Mouse (Mus musculus) thymus, adult 2 months (tissue): ENCODE data around the gene Ano8. TPM values are rescaled to one million over a fixed set of nuclear protein-coding genes. Genes with fewer than 3 reads are reported as not detected.
"Not testable (repeated sequence)": the region's sequence is repeated elsewhere in the genome, so short reads cannot be mapped to it uniquely, and the experiment has no call there.

Experiments
- DNase-seq: peaks from one replicate; pipeline ENCODE4 v3.0.0; 2021
- H3K27ac ChIP-seq: fragments of 200-500 bp; 2 replicates; pipeline ENCODE4 v1.5.1; 2012; ENCODE audit warnings: low read length, control low read depth; ENCODE audit not compliant: control insufficient read depth, insufficient read depth
- H3K27me3 ChIP-seq: fragments of 200-500 bp; 2 replicates; pipeline ENCODE4 v1.6.1; 2012; ENCODE audit warnings: mild to moderate bottlenecking, low read length, moderate library complexity, mixed read lengths; ENCODE audit not compliant: control insufficient read depth, insufficient read depth
- H3K36me3 ChIP-seq: fragments of 200-500 bp; 2 replicates; pipeline ENCODE4 v1.6.1; 2012; ENCODE audit warnings: mild to moderate bottlenecking, low read length, moderate library complexity; ENCODE audit not compliant: control insufficient read depth, insufficient read depth
- H3K4me1 ChIP-seq: fragments of 200-500 bp; replicated peaks from 2 replicates; pipeline ENCODE4 v1.6.1; 2012; ENCODE audit warnings: low read length; ENCODE audit not compliant: control insufficient read depth, insufficient read depth
- H3K4me3 ChIP-seq: fragments of 200-500 bp; 2 replicates; pipeline ENCODE4 v1.5.1; 2012; ENCODE audit warnings: mild to moderate bottlenecking, low read length, control low read depth, moderate library complexity; ENCODE audit not compliant: control insufficient read depth, insufficient read depth
- CTCF ChIP-seq: fragments of 200-500 bp; IDR thresholded peaks from 2 replicates; pipeline ENCODE4 v1.5.1; 2012; ENCODE audit warnings: mild to moderate bottlenecking, control low read depth, low read length, moderate library complexity, borderline replicate concordance; ENCODE audit not compliant: control insufficient read depth, poor library complexity, insufficient read depth; ENCODE audit errors: extremely low read depth
- POLR2A ChIP-seq: fragments of 200-500 bp; IDR thresholded peaks from 2 replicates; pipeline ENCODE4 v1.6.1; 2012; ENCODE audit warnings: mild to moderate bottlenecking, low read length, control low read depth, moderate library complexity; ENCODE audit not compliant: control insufficient read depth, poor library complexity, insufficient read depth; ENCODE audit errors: extremely low read depth
- WGBS: fragments of 180-500 bp; shearing (Covaris S2); methylation state at CpG from one replicate; pipeline ENCODE4 v1.1.7; 2018; 5-methylcytosine and 5-hydroxymethylcytosine counted together
- polyA plus RNA-seq: library from polyadenylated mRNA; depleted of rRNA; stranded (reverse); fragments of >200 nt; gene quantifications from 2 replicates; pipeline ENCODE4 v1.2.3, GENCODE M21; 2012; rRNA removed

Gene Ano8
- polyA plus RNA-seq, 1 experiment = 34.8 TPM

DNA sequence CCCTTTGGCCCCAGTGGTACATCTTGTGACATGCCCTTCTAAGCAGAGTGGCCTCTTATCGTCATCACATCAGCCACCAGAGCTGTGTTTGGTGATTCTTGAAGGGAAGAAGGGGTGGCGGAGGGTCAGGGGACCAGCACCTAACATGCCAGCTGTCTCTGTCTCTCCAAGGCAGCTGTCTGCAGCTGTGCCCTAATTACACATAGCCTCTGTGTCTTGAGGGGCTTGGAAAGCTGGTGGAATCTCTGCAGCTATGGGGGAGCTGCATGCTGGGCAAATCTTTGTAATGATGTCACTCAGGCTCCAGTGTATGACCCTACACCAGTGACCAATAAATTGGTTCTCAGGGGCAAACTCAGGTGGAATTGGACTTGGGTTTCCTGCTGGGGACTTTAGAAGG is 33.1 kb downstream of the Ano8 start:
- 0 out of 2 replicates have a peak, but pooled peaks cover 3% of the 10 kb centered on the region for H3K4me1 ChIP-seq
- no peak for DNase-seq
- no peak overlapping the region for H3K4me3 ChIP-seq
- TF ChIP-seq POLR2A = no peak
- TF ChIP-seq CTCF = no peak
- no peaks in the 10 kb centered on the region for H3K27me3 ChIP-seq
- 85% methylated on average over 2 of the region's 2 CpGs for WGBS
- H3K36me3 ChIP-seq = peaks cover 11% of the 10 kb centered on the region
- no peak overlapping the region for H3K27ac ChIP-seq

DNA sequence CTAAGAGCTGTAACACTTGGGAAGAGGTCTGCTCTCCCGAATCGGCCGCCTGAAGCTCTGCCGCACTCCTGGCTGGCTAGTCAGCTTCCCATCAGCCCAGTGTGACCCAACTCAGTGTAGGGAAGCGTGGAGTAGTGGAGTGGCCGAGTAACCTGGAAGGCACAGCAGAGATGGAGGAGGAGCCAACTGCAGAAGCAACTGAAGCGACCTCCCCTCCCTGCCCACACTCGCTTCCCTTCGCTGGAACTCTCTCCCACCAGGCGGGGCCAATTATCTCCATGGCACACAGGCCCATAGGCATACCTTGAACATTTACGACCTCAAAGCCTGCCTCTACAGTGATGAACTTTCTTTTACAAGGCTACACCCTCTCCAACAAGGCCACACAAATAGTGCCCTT is 34.0 kb downstream of the Ano8 start:
- 81% methylated on average over 11 of the region's 11 CpGs for WGBS
- Histone ChIP-seq H3K4me3 (no peak overlapping the region), H3K27me3 (no peaks in the 10 kb centered on the region), H3K4me1 (0 out of 2 replicates have a peak, but pooled peaks cover 3% of the 10 kb centered on the region), H3K36me3 (peaks cover 2% of the 10 kb centered on the region; the same call in 1 of the 2 replicates), H3K27ac (no peak overlapping the region)
- TF ChIP-seq POLR2A (no peak), CTCF (no peak)
- no peak for DNase-seq

DNA sequence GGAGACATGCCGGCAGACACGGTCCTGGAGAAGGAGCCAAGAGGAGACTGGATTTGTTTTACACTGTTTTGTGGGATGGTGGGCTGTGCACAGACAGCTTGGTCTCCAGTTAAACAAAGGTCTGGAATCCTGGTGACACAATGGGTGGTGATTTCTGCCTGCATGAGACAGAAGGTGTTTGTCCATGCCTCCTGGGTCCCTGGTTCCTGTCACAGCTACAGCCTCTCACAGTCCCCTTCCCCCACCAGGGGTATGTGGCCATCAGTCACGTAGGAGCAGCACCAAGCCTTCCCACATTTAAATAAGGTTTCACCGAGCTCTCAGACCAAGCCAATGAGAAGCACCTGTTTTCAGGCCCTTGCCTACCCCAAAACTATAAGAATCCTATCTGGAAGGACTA is 34.4 kb downstream of the Ano8 start:
- H3K4me3 ChIP-seq = no peak overlapping the region
- H3K27me3 ChIP-seq = no peaks in the 10 kb centered on the region
- no peak for DNase-seq
- WGBS = 79% methylated on average over 4 of the region's 4 CpGs
- TF ChIP-seq CTCF (no peak), POLR2A (no peak)
- H3K27ac ChIP-seq = no peak overlapping the region
- H3K4me1 ChIP-seq = 0 out of 2 replicates have a peak, but pooled peaks cover 3% of the 10 kb centered on the region
- no peaks in the 10 kb centered on the region; the same call in 1 of the 2 replicates for H3K36me3 ChIP-seq

GRCm38 (mm10) chr8:71445096-71445495 is 40.7 kb downstream of the Ano8 start:
- DNase-seq = no peak
- H3K27me3 ChIP-seq = no peaks in the 10 kb centered on the region
- H3K4me3 ChIP-seq = no peak overlapping the region
- no peaks in the 10 kb centered on the region for H3K36me3 ChIP-seq
- no peak overlapping the region for H3K27ac ChIP-seq
- TF ChIP-seq POLR2A (no peak), CTCF (no peak)
- 0 out of 2 replicates have a peak, but pooled peaks cover 5% of the 10 kb centered on the region for H3K4me1 ChIP-seq
- 35% methylated on average over 7 of the region's 7 CpGs for WGBS

- H3K4me1 ChIP-seq = 0 out of 2 replicates have a peak, but pooled peaks cover 5% of the 10 kb centered on the region
- no peaks in the 10 kb centered on the region for H3K27me3 ChIP-seq
- no peak overlapping the region for H3K4me3 ChIP-seq
- H3K27ac ChIP-seq = no peak overlapping the region
- DNase-seq = peak; percentile 59
- TF ChIP-seq CTCF (no peak), POLR2A (no peak)
- WGBS = 1% methylated on average over 7 of the region's 7 CpGs
- H3K36me3 ChIP-seq = no peaks in the 10 kb centered on the region
Observed at GRCm38 (mm10) chr8:71441404-71441803, 44.4 kb downstream of the Ano8 start.

DNA sequence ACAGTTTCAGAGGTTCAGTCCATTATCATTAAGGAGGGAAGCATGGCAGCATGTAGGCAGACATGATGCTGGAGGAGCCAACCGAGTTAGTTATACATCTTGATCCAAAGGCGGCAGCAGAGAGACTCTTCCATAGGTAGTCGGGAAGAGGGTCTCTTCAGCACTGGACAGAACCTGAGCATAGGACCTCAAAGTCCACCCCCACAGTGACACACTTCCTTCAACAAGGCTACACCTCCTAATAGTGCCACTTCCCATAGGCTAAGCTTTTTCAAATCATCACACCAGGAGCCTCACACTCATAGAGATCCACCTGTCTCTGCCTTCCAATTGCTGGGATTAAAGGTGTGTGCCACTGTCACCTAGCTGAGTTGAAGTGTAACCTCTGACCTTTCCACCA is 48.7 kb downstream of the Ano8 start:
- H3K36me3 ChIP-seq = no peaks in the 10 kb centered on the region
- H3K27ac ChIP-seq = no peak overlapping the region
- no peak for DNase-seq
- H3K4me1 ChIP-seq = no peaks in the 10 kb centered on the region
- TF ChIP-seq POLR2A (no peak), CTCF (no peak)
- 61% methylated on average over 3 of the region's 3 CpGs for WGBS
- H3K27me3 ChIP-seq = no peaks in the 10 kb centered on the region
- H3K4me3 ChIP-seq = no peak overlapping the region

GRCm38 (mm10) chr8:71432935-71433334 is 52.8 kb downstream of the Ano8 start:
- H3K27me3 ChIP-seq, H3K4me3 ChIP-seq, H3K4me1 ChIP-seq, DNase-seq, H3K27ac ChIP-seq, H3K36me3 ChIP-seq: not testable (repeated sequence)
- 89% methylated on average over 1 of the region's 1 CpGs for WGBS

Other genes with a start within 250 kb of the Ano8 start
- gene Myo9b, start 213.2 kb downstream of the Ano8 start, polyA plus RNA-seq = 82.5 and 90.7 TPM in 2 replicates
- gene Haus8, start 213.0 kb downstream of the Ano8 start, polyA plus RNA-seq = 17.7 and 18.5 TPM in 2 replicates
- gene Use1, start 119.1 kb downstream of the Ano8 start, polyA plus RNA-seq = 133 and 156 TPM in 2 replicates
- gene Ocel1, start 114.7 kb downstream of the Ano8 start, polyA plus RNA-seq = 34.9 and 36.1 TPM in 2 replicates
- gene Nr2f6, start 104.0 kb downstream of the Ano8 start, polyA plus RNA-seq = 71.2 and 71.5 TPM in 2 replicates
- 9.9 and 13.6 TPM in 2 replicates for gene Ushbp1, start 90.2 kb downstream of the Ano8 start, polyA plus RNA-seq
- 219 and 225 TPM in 2 replicates for gene Babam1, start 89.1 kb downstream of the Ano8 start, polyA plus RNA-seq
- 60.0 and 72.6 TPM in 2 replicates for gene Ankle1, start 80.0 kb downstream of the Ano8 start, polyA plus RNA-seq
- gene Abhd8, start 22.3 kb downstream of the Ano8 start, polyA plus RNA-seq = 282 and 336 TPM in 2 replicates
- 119 and 125 TPM in 2 replicates for gene Mrpl34, start 21.0 kb downstream of the Ano8 start, polyA plus RNA-seq
- 201 and 216 TPM in 2 replicates for gene Dda1, start 16.8 kb downstream of the Ano8 start, polyA plus RNA-seq
- 56.8 and 58.7 TPM in 2 replicates for gene Gtpbp3, start 2.1 kb upstream of the Ano8 start, polyA plus RNA-seq
- 59.2 and 62.6 TPM in 2 replicates for gene Plvap, start 25.8 kb upstream of the Ano8 start, polyA plus RNA-seq
- gene Ccdc194, start 39.7 kb upstream of the Ano8 start, polyA plus RNA-seq = 0.09 and 0.11 TPM in 2 replicates
- gene Bst2, start 51.5 kb upstream of the Ano8 start, polyA plus RNA-seq = 457 and 474 TPM in 2 replicates
- 166 and 182 TPM in 2 replicates for gene Mvb12a, start 57.0 kb upstream of the Ano8 start, polyA plus RNA-seq
- 15.5 and 17.2 TPM in 2 replicates for gene Tmem221, start 72.9 kb upstream of the Ano8 start, polyA plus RNA-seq
- gene Nxnl1, start 80.6 kb upstream of the Ano8 start, polyA plus RNA-seq = 0.05 and 0.06 TPM in 2 replicates
- 174 and 176 TPM in 2 replicates for gene Slc27a1, start 82.9 kb upstream of the Ano8 start, polyA plus RNA-seq
- 280 and 369 TPM in 2 replicates for gene Pgls, start 106.2 kb upstream of the Ano8 start, polyA plus RNA-seq
- 23.9 and 28.4 TPM in 2 replicates for gene Fam129c, start 111.7 kb upstream of the Ano8 start, polyA plus RNA-seq
- 134 and 158 TPM in 2 replicates for gene Colgalt1, start 125.0 kb upstream of the Ano8 start, polyA plus RNA-seq
- gene Unc13a, start 185.8 kb upstream of the Ano8 start, polyA plus RNA-seq = 1.6 and 2.0 TPM in 2 replicates
- gene Jak3, start 190.3 kb upstream of the Ano8 start, polyA plus RNA-seq = 68.0 and 77.5 TPM in 2 replicates
- gene Insl3, start 203.3 kb upstream of the Ano8 start, polyA plus RNA-seq = 42.6 and 56.8 TPM in 2 replicates
- 6.3 and 6.9 TPM in 2 replicates for gene B3gnt3, start 215.8 kb upstream of the Ano8 start, polyA plus RNA-seq
- 767 and 809 TPM in 2 replicates for gene Fcho1, start 239.8 kb upstream of the Ano8 start, polyA plus RNA-seq